Mouse (Mus musculus): ENCODE measurements around the gene Dcx. TPM values are rescaled to one million over a fixed set of nuclear protein-coding genes. Genes with fewer than 3 reads are reported as not detected.

Gene Dcx
- not detected for polyA plus RNA-seq (2017; shearing (Covaris generic))

GRCm38 (mm10) chrX:143932958-143933357 is at the start of gene Dcx:
Gene Dcx (minus strand): TSS chrX:143933311.

GRCm38 (mm10) chrX:143827212-143827611 is 105.9 kb downstream of the Dcx start, which contains the start of gene Capn6:
Gene Capn6 (minus strand): TSS chrX:143827414.

Other genes starting within 250 kb of the Dcx start
- not detected for gene Capn6, start 105.9 kb downstream of the Dcx start, polyA plus RNA-seq (2017; shearing (Covaris generic))
- not detected for gene A730046J19Rik, start 220.4 kb upstream of the Dcx start, polyA plus RNA-seq (2017; shearing (Covaris generic))